20 mouse cellular contexts compared by ENCODE assay signal in the genomic region with DNA sequence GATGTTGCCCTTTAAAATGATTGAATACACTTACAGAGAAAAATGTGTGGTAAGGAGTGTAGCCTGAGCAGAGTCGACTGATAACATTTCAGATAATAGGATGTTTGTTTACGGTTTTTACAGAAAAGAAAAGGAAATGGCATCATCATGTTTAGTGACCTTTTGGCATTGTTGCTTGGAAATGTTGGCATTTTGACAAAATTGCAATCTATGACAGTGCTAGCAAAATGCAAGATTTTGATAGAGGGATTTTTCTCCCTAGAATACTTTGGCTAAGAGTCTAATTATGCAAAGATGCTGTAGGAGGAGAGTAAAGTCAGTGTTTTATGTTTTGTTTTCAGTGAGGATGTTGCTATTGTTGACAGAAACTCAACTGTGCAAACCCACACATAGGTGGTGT.
"Had no signal": no experiment of that assay in that cellular context is flagged by ENCODE, and none has a peak within 500 bp of the region (broad histone marks: within the 10 kb centered on the region; RNA-seq: fewer than 3 reads in every experiment).

No protein-coding gene starts in this region.

- ATAC-seq: liver, postnatal 0 days had no signal

- H3K4me3 ChIP-seq: kidney, embryonic 15.5 days; limb, embryonic 12.5 days; limb, embryonic 15.5 days; lung, embryonic 15.5 days had no signal

- H3K9me3 ChIP-seq: kidney, embryonic 15.5 days; limb, embryonic 12.5 days; limb, embryonic 15.5 days; lung, embryonic 15.5 days had no signal

- H3K4me2 ChIP-seq: kidney, embryonic 15.5 days; limb, embryonic 12.5 days; limb, embryonic 15.5 days; liver, embryonic 11.5 days; lung, embryonic 15.5 days; midbrain, embryonic 11.5 days had no signal

- H3K36me3 ChIP-seq: kidney, embryonic 15.5 days; limb, embryonic 12.5 days; limb, embryonic 15.5 days; lung, embryonic 15.5 days had no signal

- H3K4me1 ChIP-seq: kidney, embryonic 15.5 days; limb, embryonic 12.5 days; limb, embryonic 15.5 days; lung, embryonic 15.5 days had no signal

- H3K27me3 ChIP-seq: kidney, embryonic 15.5 days; limb, embryonic 12.5 days; limb, embryonic 15.5 days; lung, embryonic 15.5 days had no signal

- H3K9ac ChIP-seq: kidney, embryonic 15.5 days; limb, embryonic 12.5 days; limb, embryonic 15.5 days; liver, embryonic 14.5 days; liver, postnatal 0 days; lung, embryonic 15.5 days had no signal

- DNase-seq: kidney, adult 8-10 months; kidney, postnatal 36 days; left cerebral cortex, postnatal 4 days; liver, postnatal 0 days; lung, postnatal 14 days; lung, postnatal 4 days; midbrain, embryonic 14.5 days; right cerebral cortex, adult 18-20 months; right cerebral cortex, postnatal 14 days; right cerebral cortex, postnatal 4 days; thymus, adult 2 months; thymus, postnatal 25 days had no signal

- H3K27ac ChIP-seq: kidney, embryonic 15.5 days; limb, embryonic 12.5 days; limb, embryonic 15.5 days; liver, embryonic 14.5 days; lung, embryonic 15.5 days; stomach, postnatal 0 days had no signal
